Mouse (Mus musculus): Measurements from ENCODE around the gene Cdc14a. TPM values are rescaled to one million over a fixed set of nuclear protein-coding genes. Genes with fewer than 3 reads are reported as not detected.
"Not testable (repeated sequence)": the region's sequence is repeated elsewhere in the genome, so short reads cannot be mapped to it uniquely, and the experiment has no call there.

The Cdc14a gene
- polyA plus RNA-seq, 1 experiment from 2014 or later = 2.0 TPM

DNA sequence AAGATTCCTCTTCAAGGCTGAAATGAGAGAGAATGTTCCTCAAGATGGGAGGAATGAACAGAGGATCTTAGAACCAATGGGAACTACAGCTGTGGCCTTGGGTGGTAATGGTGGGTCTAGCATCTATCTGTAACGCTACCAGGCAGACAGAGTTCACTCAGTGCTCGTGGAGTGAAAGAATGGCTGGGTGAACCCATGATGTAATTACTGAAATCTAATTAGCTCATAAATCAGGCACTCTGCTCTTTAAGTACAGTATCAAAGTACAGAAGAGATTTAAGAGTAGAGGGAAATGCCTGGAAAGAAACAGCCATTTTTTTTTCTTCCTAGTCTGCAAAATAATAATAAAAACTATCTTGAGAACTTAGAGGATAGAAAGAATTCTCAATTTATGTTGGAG is 57.7 kb downstream of the Cdc14a start:
- Histone ChIP-seq H3K27me3 (ENCODE audit: control insufficient read depth, insufficient read depth, low read depth, low read length) (no peaks in the 10 kb centered on the region), H3K9me3 (replicated peaks; ENCODE audit: control insufficient read depth, low read length) (no peaks in the 10 kb centered on the region), H3K36me3 (ENCODE audit: control insufficient read depth, insufficient read depth) (no peaks in the 10 kb centered on the region), H3K4me1 (ENCODE audit: control insufficient read depth, low read depth, low read length) (no peaks in the 10 kb centered on the region), H3K4me3 (ENCODE audit: low read depth, low read length) (no peak overlapping the region), H3K9ac (ENCODE audit: low read depth, low read length) (no peak overlapping the region), H3K27ac (ENCODE audit: low read length) (no peak overlapping the region), H3K4me2 (ENCODE audit: low read depth, low read length) (no peak overlapping the region)
- 77% methylated on average over 2 of the region's 2 CpGs for WGBS (ENCODE audit: insufficient replicate concordance)
- no peak for ATAC-seq (ENCODE audit: low read depth)

DNA sequence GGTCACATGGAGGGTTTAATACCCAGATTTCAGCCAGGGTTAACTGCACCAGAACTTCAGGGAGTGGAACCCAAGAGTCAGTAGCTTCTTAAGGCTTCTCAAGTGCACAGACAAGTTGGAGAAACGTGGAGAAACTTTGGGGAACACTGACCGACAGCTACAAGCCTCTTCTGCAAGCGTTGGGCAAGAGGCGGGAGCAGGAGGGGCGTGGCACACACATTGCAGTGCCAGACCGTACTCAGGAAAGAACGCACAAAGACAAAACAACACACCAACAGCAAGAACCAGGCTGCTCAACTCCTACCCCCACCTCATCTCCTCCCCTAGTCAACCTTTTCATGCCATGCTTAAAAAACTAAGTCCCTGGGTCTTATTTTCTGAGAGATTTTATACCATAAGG is 61.9 kb downstream of the Cdc14a start:
- H3K4me1 ChIP-seq (ENCODE audit: control insufficient read depth, low read depth, low read length) = no peaks in the 10 kb centered on the region
- H3K9me3 ChIP-seq (replicated peaks; ENCODE audit: control insufficient read depth, low read length) = no peaks in the 10 kb centered on the region
- H3K4me2 ChIP-seq (ENCODE audit: low read depth, low read length) = no peak overlapping the region
- no peaks in the 10 kb centered on the region for H3K36me3 ChIP-seq (ENCODE audit: control insufficient read depth, insufficient read depth)
- H3K4me3 ChIP-seq (ENCODE audit: low read depth, low read length) = no peak overlapping the region
- 73% methylated on average over 7 of the region's 7 CpGs for WGBS (ENCODE audit: insufficient replicate concordance)
- H3K9ac ChIP-seq (ENCODE audit: low read depth, low read length) = no peak overlapping the region
- H3K27ac ChIP-seq (ENCODE audit: low read length) = no peak overlapping the region
- no peaks in the 10 kb centered on the region for H3K27me3 ChIP-seq (ENCODE audit: control insufficient read depth, insufficient read depth, low read depth, low read length)
- ATAC-seq (ENCODE audit: low read depth) = no peak

DNA sequence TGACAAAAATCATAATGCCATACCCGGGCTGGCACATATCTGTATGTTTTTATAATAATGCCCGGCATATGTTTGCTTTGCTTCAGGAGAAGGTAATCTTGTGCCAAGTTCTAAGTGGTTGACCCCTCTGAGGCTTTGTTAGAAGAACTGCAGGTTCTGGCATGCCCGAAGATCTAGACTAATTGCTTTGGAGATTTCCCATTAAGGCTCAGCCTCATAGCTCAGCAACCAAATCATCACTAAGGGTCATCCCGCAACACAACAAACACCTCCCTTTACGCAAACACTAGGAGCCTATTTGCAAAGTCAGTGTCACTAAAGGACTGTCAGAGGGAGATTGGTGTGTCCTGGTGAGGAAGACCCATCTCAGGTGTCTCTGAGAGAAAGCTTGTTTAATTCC is 62.7 kb downstream of the Cdc14a start:
- Histone ChIP-seq H3K9ac (ENCODE audit: low read depth, low read length) (no peak overlapping the region), H3K4me1 (ENCODE audit: control insufficient read depth, low read depth, low read length) (no peaks in the 10 kb centered on the region), H3K27ac (ENCODE audit: low read length) (no peak overlapping the region), H3K4me2 (ENCODE audit: low read depth, low read length) (no peak overlapping the region), H3K36me3 (ENCODE audit: control insufficient read depth, insufficient read depth) (no peaks in the 10 kb centered on the region), H3K9me3 (replicated peaks; ENCODE audit: control insufficient read depth, low read length) (no peaks in the 10 kb centered on the region), H3K4me3 (ENCODE audit: low read depth, low read length) (no peak overlapping the region), H3K27me3 (ENCODE audit: control insufficient read depth, insufficient read depth, low read depth, low read length) (no peaks in the 10 kb centered on the region)
- ATAC-seq (ENCODE audit: low read depth) = no peak
- WGBS (ENCODE audit: insufficient replicate concordance) = 79% methylated on average over 5 of the region's 5 CpGs

DNA sequence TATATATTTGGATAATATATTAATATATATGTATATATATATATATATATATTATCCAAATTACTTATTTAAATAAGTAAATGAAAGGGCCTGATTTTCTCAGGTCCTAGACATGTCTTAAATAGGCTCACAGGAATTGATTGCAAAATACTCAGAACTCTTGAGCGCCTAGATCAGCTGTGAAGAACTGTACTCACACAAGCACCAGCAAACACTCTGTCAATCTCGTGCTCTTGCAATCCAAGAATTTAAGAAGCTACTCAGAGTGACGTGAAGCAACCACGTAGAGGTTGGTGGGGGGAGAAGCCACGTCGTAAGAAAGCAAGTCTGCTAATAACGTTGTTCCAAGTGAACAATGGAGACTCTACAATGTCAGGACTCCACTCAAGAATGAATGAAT is 66.0 kb downstream of the Cdc14a start:
- H3K4me3 ChIP-seq (ENCODE audit: low read depth, low read length) = no peak overlapping the region
- no peak overlapping the region for H3K27ac ChIP-seq (ENCODE audit: low read length)
- 69% methylated on average over 7 of the region's 7 CpGs for WGBS (ENCODE audit: insufficient replicate concordance)
- H3K27me3 ChIP-seq (ENCODE audit: control insufficient read depth, insufficient read depth, low read depth, low read length) = no peaks in the 10 kb centered on the region
- ATAC-seq (ENCODE audit: low read depth) = no peak
- H3K36me3 ChIP-seq (ENCODE audit: control insufficient read depth, insufficient read depth) = no peaks in the 10 kb centered on the region
- no peak overlapping the region for H3K9ac ChIP-seq (ENCODE audit: low read depth, low read length)
- H3K4me2 ChIP-seq (ENCODE audit: low read depth, low read length) = no peak overlapping the region
- H3K9me3 ChIP-seq (replicated peaks; ENCODE audit: control insufficient read depth, low read length) = no peaks in the 10 kb centered on the region
- H3K4me1 ChIP-seq (ENCODE audit: control insufficient read depth, low read depth, low read length) = no peaks in the 10 kb centered on the region

DNA sequence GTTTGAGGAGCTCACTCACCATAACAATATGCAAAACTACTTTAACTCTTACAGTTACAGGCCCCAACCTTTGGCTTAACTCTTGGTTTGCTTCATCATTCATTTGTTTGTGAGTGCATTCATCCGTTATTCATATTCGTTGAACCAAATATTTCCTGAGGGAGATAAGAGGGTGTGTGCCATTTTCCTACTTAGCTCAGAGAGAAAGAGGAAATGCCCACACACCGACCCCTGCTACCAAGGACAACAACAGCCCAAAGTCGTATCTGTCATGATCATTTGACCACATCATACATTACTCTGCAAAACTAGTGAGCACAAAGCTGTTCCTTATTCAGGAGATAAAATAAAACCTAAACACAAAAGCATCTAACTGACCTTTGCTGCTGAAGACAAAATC is 66.7 kb downstream of the Cdc14a start:
- no peaks in the 10 kb centered on the region for H3K27me3 ChIP-seq (ENCODE audit: control insufficient read depth, insufficient read depth, low read depth, low read length)
- H3K4me3 ChIP-seq (ENCODE audit: low read depth, low read length) = no peak overlapping the region
- no peak overlapping the region for H3K4me2 ChIP-seq (ENCODE audit: low read depth, low read length)
- no peak overlapping the region for H3K9ac ChIP-seq (ENCODE audit: low read depth, low read length)
- 17% methylated on average over 4 of the region's 4 CpGs for WGBS (ENCODE audit: insufficient replicate concordance)
- no peaks in the 10 kb centered on the region for H3K9me3 ChIP-seq (replicated peaks; ENCODE audit: control insufficient read depth, low read length)
- H3K4me1 ChIP-seq (ENCODE audit: control insufficient read depth, low read depth, low read length) = no peaks in the 10 kb centered on the region
- ATAC-seq (ENCODE audit: low read depth) = no peak
- H3K36me3 ChIP-seq (ENCODE audit: control insufficient read depth, insufficient read depth) = no peaks in the 10 kb centered on the region
- H3K27ac ChIP-seq (ENCODE audit: low read length) = no peak overlapping the region

DNA sequence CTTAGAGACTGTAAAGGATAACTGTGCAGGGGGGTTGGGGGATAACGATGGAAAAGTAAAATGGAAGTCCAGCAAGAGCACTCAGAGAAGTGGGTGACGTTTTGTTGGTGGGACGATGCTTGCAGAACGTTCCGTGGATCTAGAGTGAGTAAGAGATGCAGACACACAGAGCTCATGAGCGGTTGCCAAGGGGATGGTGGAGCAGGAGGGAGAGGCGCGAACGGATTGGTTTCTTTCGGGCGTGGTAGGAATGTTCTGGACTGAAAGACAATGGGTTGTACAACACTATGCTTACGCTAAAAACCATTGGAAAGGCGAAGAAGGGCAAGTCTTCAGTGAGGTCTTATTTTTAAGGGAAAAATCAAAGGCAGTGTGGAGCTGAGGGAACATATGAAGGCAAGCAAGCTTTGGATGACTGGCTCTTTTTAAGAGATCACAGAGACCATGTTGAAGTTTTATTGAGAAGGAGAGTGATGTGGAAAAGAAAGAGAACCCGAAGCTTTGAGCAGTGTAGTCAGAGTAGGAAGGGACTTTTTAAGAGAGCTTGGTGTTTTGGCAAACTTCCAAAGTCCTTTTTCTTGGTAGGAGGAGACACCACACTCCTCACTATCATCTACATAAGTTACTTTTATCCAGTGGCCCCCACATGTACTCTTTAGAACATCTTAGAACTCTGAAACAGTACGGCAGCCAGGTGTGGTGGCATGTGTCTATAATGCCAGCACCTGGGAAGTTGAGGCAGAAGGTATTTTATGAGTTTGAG is 68.6 kb downstream of the Cdc14a start:
- H3K36me3 ChIP-seq (ENCODE audit: control insufficient read depth, insufficient read depth) = no peaks in the 10 kb centered on the region
- no peak overlapping the region for H3K4me3 ChIP-seq (ENCODE audit: low read depth, low read length)
- no peak overlapping the region for H3K27ac ChIP-seq (ENCODE audit: low read length)
- no peaks in the 10 kb centered on the region for H3K27me3 ChIP-seq (ENCODE audit: control insufficient read depth, insufficient read depth, low read depth, low read length)
- ATAC-seq (ENCODE audit: low read depth) = no peak
- H3K9ac ChIP-seq (ENCODE audit: low read depth, low read length) = no peak overlapping the region
- 81% methylated on average over 15 of the region's 15 CpGs for WGBS (ENCODE audit: insufficient replicate concordance)
- H3K9me3 ChIP-seq (replicated peaks; ENCODE audit: control insufficient read depth, low read length) = no peaks in the 10 kb centered on the region
- H3K4me2 ChIP-seq (ENCODE audit: low read depth, low read length) = no peak overlapping the region
- no peaks in the 10 kb centered on the region for H3K4me1 ChIP-seq (ENCODE audit: control insufficient read depth, low read depth, low read length)

DNA sequence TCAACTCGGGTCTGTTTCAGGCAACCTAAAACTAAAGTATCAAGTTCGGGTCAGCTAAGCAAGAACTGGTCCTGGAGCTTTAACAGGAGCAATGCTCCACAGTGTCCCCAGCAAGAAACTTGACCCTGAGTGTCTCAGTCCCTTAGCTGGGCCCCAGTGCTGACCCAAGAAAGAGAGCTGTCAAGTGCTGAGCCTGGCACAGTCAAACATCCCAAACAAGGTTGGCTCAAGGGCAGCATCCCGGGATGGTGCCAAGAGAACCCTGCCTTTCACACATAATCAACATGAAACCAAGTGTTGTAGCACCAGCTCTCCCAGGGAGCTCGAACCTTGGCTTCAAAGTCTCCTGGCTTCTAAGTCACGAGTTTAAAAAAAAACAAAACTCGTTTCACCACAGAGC is 71.3 kb downstream of the Cdc14a start:
- WGBS (ENCODE audit: insufficient replicate concordance) = 71% methylated on average over 6 of the region's 6 CpGs
- ATAC-seq (ENCODE audit: low read depth) = no peak
- no peak overlapping the region for H3K9ac ChIP-seq (ENCODE audit: low read depth, low read length)

DNA sequence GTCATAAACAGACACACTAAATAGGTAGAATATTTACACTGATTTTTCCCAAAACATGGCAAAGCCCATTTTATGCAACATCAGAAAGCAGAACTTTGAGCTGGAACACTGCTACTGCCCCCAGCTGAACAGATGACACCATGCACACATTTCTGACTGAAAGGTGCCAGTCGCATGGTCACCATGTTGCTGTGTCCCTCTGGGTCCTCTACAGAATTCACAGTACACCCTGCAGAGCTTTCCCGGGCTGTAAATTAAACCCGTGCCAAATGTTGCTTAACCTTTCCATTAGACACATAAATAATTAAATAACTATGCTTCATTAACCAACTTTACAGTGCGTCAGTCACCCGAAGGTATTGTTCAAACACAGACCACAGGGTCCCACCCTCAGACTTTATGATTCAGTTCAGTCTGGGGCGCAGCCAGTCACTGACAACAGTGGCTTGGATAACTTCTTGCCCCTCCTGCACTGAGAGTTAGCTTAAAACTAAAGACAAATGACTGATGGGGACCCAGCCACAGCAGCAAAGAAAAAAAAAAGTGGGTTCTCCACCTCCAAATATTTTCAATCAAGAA is 73.4 kb downstream of the Cdc14a start:
- WGBS (ENCODE audit: insufficient replicate concordance) = 83% methylated on average over 6 of the region's 6 CpGs
- Histone ChIP-seq H3K27ac (ENCODE audit: low read length) (no peak overlapping the region), H3K9me3 (replicated peaks; ENCODE audit: control insufficient read depth, low read length) (no peaks in the 10 kb centered on the region), H3K9ac (ENCODE audit: low read depth, low read length) (no peak overlapping the region), H3K4me2 (ENCODE audit: low read depth, low read length) (no peak overlapping the region), H3K27me3 (ENCODE audit: control insufficient read depth, insufficient read depth, low read depth, low read length) (no peaks in the 10 kb centered on the region), H3K4me1 (ENCODE audit: control insufficient read depth, low read depth, low read length) (no peaks in the 10 kb centered on the region), H3K4me3 (ENCODE audit: low read depth, low read length) (no peak overlapping the region), H3K36me3 (ENCODE audit: control insufficient read depth, insufficient read depth) (no peaks in the 10 kb centered on the region)
- ATAC-seq (ENCODE audit: low read depth) = no peak

More for the DNA sequence above, 71.3 kb downstream of the Cdc14a start:
- Histone ChIP-seq H3K27ac (ENCODE audit: low read length) (no peak overlapping the region), H3K4me3 (ENCODE audit: low read depth, low read length) (no peak overlapping the region), H3K9me3 (replicated peaks; ENCODE audit: control insufficient read depth, low read length) (no peaks in the 10 kb centered on the region), H3K4me2 (ENCODE audit: low read depth, low read length) (no peak overlapping the region), H3K27me3 (ENCODE audit: control insufficient read depth, insufficient read depth, low read depth, low read length) (no peaks in the 10 kb centered on the region), H3K36me3 (ENCODE audit: control insufficient read depth, insufficient read depth) (no peaks in the 10 kb centered on the region), H3K4me1 (ENCODE audit: control insufficient read depth, low read depth, low read length) (no peaks in the 10 kb centered on the region)

DNA sequence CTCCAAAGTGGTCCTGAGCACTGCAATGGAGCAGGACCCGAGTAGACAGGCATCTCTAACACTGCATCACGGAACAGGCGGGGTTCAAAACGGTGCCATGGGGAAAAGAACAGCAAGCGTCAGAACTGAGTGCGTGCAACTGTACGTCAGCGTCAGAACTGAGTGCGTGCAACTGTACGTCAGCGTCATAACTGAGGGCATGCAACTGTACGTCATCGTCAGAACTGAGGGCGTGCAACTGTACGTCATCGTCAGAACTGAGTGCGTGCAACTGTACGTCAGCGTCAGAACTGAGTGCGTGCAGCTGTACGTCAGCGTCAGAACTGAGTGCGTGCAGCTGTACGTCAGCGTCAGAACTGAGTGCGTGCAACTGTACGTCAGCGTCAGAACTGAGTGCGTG is 76.3 kb downstream of the Cdc14a start:
- H3K4me3 ChIP-seq (ENCODE audit: low read depth, low read length); H3K36me3 ChIP-seq (ENCODE audit: control insufficient read depth, insufficient read depth); H3K4me2 ChIP-seq (ENCODE audit: low read depth, low read length); ATAC-seq (ENCODE audit: low read depth); H3K9me3 ChIP-seq (replicated peaks; ENCODE audit: control insufficient read depth, low read length); H3K4me1 ChIP-seq (ENCODE audit: control insufficient read depth, low read depth, low read length); H3K27ac ChIP-seq (ENCODE audit: low read length); H3K27me3 ChIP-seq (ENCODE audit: control insufficient read depth, insufficient read depth, low read depth, low read length); H3K9ac ChIP-seq (ENCODE audit: low read depth, low read length): not testable (repeated sequence)
- WGBS (ENCODE audit: insufficient replicate concordance) = 90% methylated on average over 29 of the region's 29 CpGs

Measured in liver, embryonic 16.5 days (tissue).